Mouse (Mus musculus) neutrophil, adult 83 days (primary cell): ENCODE measurements around the gene Id1. TPM values are rescaled to one million over a fixed set of nuclear protein-coding genes. Genes with fewer than 3 reads are reported as not detected.

Experiments
- total RNA-seq, 2 experiments: library from RNA; stranded (reverse); gene quantifications; one replicate each; pipeline ENCODE4 v1.2.4; 2023

Id1 gene
- total RNA-seq: 10 to 100 TPM; 72.5 to 80.1 TPM

GRCm38 (mm10) chr2:152736090-152736601 is at the start of gene Id1:
Gene Id1 (plus strand): TSS chr2:152736251.

DNA sequence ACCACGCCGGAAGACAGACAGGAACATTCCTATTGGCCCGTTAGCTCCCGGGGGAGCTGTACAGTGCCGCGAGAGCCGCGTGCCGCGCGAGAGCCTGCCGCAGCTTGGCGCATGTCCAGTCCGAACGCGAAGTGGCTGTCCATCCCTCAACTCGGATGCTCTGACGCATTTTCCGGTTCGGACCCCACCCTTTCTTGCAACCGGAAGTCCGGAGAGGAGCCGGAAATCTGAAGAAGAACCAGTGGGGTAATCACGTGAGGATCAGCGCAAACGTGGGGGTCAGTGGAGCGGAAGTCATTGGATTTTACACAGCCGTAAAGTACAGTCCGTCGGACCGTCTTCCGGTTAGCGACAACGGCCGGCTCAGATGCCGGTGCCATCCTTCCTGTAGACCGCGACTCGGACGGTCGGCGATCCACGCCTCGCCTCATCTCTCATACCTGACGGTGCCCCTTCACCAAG is 49.2 kb upstream of the Id1 start, which contains the start of gene Mcts2:
Mcts2 (plus strand) TSS at position 230 of the 462 bp plus-strand sequence.

GRCm38 (mm10) chr2:152753944-152754711 is 18.1 kb downstream of the Id1 start, which contains the start of gene Cox4i2:
Gene Cox4i2 (plus strand): TSS chr2:152754173.

Other genes starting within 250 kb of the Id1 start
- not detected for gene Defb22, start 246.1 kb upstream of the Id1 start, total RNA-seq
- gene Defb26, start 224.6 kb upstream of the Id1 start, total RNA-seq: not detected
- not detected for gene Defb28, start 218.0 kb upstream of the Id1 start, total RNA-seq
- not detected for gene Defb29, start 196.2 kb upstream of the Id1 start, total RNA-seq
- gene Gm17416, start 166.9 kb upstream of the Id1 start, total RNA-seq: not detected
- not detected for gene Defb21, start 163.5 kb upstream of the Id1 start, total RNA-seq
- not detected for gene Defb19, start 155.9 kb upstream of the Id1 start, total RNA-seq
- gene Defb45, start 136.9 kb upstream of the Id1 start, total RNA-seq: not detected
- not detected for gene Defb36, start 131.9 kb upstream of the Id1 start, total RNA-seq
- gene Defb25, start 113.2 kb upstream of the Id1 start, total RNA-seq: not detected
- 10 to 100 TPM in 1 of 2 experiments, 1 to 10 TPM in 1; 9.6 to 13.4 TPM for gene Rem1, start 109.3 kb upstream of the Id1 start, total RNA-seq
- 100 to 1,000 TPM; 132 to 140 TPM for gene H13, start 66.8 kb upstream of the Id1 start, total RNA-seq
- 10 to 100 TPM; 12.2 to 18.7 TPM for gene Mcts2, start 49.2 kb upstream of the Id1 start, total RNA-seq
- not detected for gene Cox4i2, start 17.9 kb downstream of the Id1 start, total RNA-seq
- 10 to 100 TPM; 23.5 to 26.7 TPM for gene Bcl2l1, start 95.5 kb downstream of the Id1 start, total RNA-seq
- 10 to 100 TPM; 56.2 to 59.7 TPM for gene Tpx2, start 111.7 kb downstream of the Id1 start, total RNA-seq
- gene Mylk2, start 175.1 kb downstream of the Id1 start, total RNA-seq: not detected
- not detected for gene Foxs1, start 197.0 kb downstream of the Id1 start, total RNA-seq
- gene Dusp15, start 215.4 kb downstream of the Id1 start, total RNA-seq: not detected
- not detected for gene Ttll9, start 226.2 kb downstream of the Id1 start, total RNA-seq